Mouse (Mus musculus) adrenal gland, postnatal 14 days (tissue): ENCODE data around the gene Aif1. TPM values are rescaled to one million over a fixed set of nuclear protein-coding genes. Genes with fewer than 3 reads are reported as not detected.
A peak's percentile ranks its signal among the peaks of the same experiment; 100 is the strongest.

ENCODE experiments used
- DNase-seq: peaks from one replicate; pipeline ENCODE4 v3.0.0; 2021; ENCODE audit warnings: mixed read lengths
- total RNA-seq: library from RNA; stranded (reverse); gene quantifications from 2 replicates; pipeline ENCODE4 v1.2.3, GENCODE M21; 2021

The Aif1 gene
- total RNA-seq, 1 experiment from 2014 or later: 3.3 TPM

GRCm38 (mm10) chr17:35166352-35167035, 9.4 kb downstream of the Aif1 start:
- peak; percentile 74 for DNase-seq

- DNase-seq: no peak
These were observed 10.3 kb downstream of the Aif1 start for GRCm38 (mm10) chr17:35165451-35166155.

GRCm38 (mm10) chr17:35164568-35165450, 11.1 kb downstream of the Aif1 start, which contains the start of gene Prrc2a:
TSS of gene Prrc2a (minus strand) at chr17:35164897.
- peak; percentile 98 for DNase-seq

- DNase-seq: no peak
These were observed 11.7 kb downstream of the Aif1 start for GRCm38 (mm10) chr17:35164218-35164567.

- DNase-seq: no peak
These were observed 12.4 kb downstream of the Aif1 start for GRCm38 (mm10) chr17:35163326-35164081.

- DNase-seq: peak; percentile 62
These were observed 13.1 kb downstream of the Aif1 start for GRCm38 (mm10) chr17:35162730-35163129.

GRCm38 (mm10) chr17:35162121-35162520, 13.7 kb downstream of the Aif1 start:
- DNase-seq: no peak

GRCm38 (mm10) chr17:35161421-35161820, 14.4 kb downstream of the Aif1 start:
- DNase-seq: no peak

GRCm38 (mm10) chr17:35159638-35160037, 16.2 kb downstream of the Aif1 start:
- no peak for DNase-seq

- no peak for DNase-seq
These were observed 16.8 kb downstream of the Aif1 start for GRCm38 (mm10) chr17:35158850-35159593.

GRCm38 (mm10) chr17:35157661-35158175, 18.1 kb downstream of the Aif1 start:
- DNase-seq: no peak

- DNase-seq: no peak
These were observed 18.6 kb downstream of the Aif1 start for GRCm38 (mm10) chr17:35157254-35157653.

- no peak for DNase-seq
These were observed 19.2 kb downstream of the Aif1 start for GRCm38 (mm10) chr17:35156461-35157200.

- DNase-seq: no peak
These were observed 20.4 kb downstream of the Aif1 start for GRCm38 (mm10) chr17:35155451-35155850.

GRCm38 (mm10) chr17:35154616-35155015, 21.3 kb downstream of the Aif1 start:
- no peak for DNase-seq

GRCm38 (mm10) chr17:35153931-35154330, 21.9 kb downstream of the Aif1 start:
- DNase-seq: no peak

- no peak for DNase-seq
These were observed 22.8 kb downstream of the Aif1 start for GRCm38 (mm10) chr17:35153077-35153476.

GRCm38 (mm10) chr17:35152121-35152520, 23.7 kb downstream of the Aif1 start:
- DNase-seq: no peak

- peak; percentile 63 for DNase-seq
These were observed 27.8 kb downstream of the Aif1 start for GRCm38 (mm10) chr17:35147922-35148639.

- no peak for DNase-seq
These were observed 28.5 kb downstream of the Aif1 start for GRCm38 (mm10) chr17:35147348-35147747.
